Mouse (Mus musculus): ENCODE results near the gene Sipa1l1. TPM values are rescaled to one million over a fixed set of nuclear protein-coding genes. Genes with fewer than 3 reads are reported as not detected.

The Sipa1l1 gene
- polyA plus RNA-seq, 1 experiment from 2014 or later: 28.6 TPM

DNA sequence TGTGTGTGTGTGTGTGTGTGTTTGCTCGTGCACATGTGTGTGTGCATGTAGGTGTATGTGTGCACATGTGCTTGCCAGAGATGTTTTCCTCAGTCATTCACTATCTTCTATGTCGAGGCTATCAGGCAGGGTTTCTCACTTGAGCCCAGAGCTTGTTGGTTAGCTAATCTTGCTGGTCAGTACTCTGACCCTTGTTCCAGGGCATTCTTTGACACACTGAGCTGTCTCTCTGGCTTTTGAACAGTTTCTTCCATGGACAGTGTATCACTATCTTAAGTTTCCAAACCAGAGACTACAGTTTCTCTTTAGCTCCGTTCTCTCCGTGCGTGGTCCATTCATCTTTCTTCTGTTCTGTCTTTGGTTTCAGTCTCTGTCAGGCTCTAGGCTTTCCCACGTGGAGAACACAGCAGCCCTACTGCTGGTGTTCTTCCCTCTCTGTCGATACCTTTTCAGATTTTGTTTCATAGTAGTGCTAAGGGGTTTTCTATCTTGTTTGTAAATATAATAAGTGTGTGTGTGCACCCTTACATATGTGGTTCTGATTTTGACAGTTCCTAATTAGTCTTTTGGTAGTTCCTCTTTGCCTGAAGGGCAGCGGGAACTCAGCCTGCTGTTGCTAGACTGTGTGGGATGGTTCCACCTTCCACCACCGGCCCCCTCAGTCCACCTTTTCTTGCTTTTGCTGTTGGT is 54.2 kb downstream of the Sipa1l1 start:
- no peaks in the 10 kb centered on the region for H3K36me3 ChIP-seq
- DNase-seq (ENCODE audit: low spot score): no peak
- H3K27me3 ChIP-seq (ENCODE audit: low read depth, poor library complexity, severe bottlenecking): no peaks in the 10 kb centered on the region
- WGBS: 87% methylated on average over 9 of the region's 9 CpGs
- H3K27ac ChIP-seq (replicated peaks): no peak overlapping the region
- no peaks in the 10 kb centered on the region for H3K9me3 ChIP-seq (replicated peaks)
- H3K4me3 ChIP-seq: no peak overlapping the region
- H3K4me1 ChIP-seq: peaks cover 32% of the 10 kb centered on the region

DNA sequence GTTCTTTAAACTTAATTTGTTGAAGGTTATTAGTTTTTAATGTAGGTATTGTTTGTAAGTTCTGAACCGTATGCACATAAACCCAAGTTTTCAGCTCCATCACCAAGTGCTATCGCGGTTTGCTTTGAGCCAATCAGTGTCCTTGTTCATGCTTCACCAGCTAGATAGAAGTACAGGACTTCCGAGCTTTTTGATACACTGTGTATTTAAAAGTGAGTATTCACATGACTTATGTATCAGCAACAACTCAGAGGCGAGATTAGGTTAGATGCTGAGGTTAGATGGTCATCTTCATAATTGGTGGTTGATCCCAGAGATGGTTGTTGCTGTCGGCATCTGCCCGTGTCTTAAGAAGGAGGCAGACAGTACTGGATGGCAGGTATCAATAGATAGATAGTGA is 55.7 kb downstream of the Sipa1l1 start:
- H3K4me1 ChIP-seq: peaks cover 36% of the 10 kb centered on the region
- DNase-seq (ENCODE audit: low spot score): no peak
- H3K27me3 ChIP-seq (ENCODE audit: low read depth, poor library complexity, severe bottlenecking): no peaks in the 10 kb centered on the region
- 97% methylated on average over 7 of the region's 7 CpGs for WGBS
- H3K36me3 ChIP-seq: no peaks in the 10 kb centered on the region
- no peak overlapping the region for H3K4me3 ChIP-seq
- H3K27ac ChIP-seq (replicated peaks): no peak overlapping the region
- no peaks in the 10 kb centered on the region for H3K9me3 ChIP-seq (replicated peaks)

DNA sequence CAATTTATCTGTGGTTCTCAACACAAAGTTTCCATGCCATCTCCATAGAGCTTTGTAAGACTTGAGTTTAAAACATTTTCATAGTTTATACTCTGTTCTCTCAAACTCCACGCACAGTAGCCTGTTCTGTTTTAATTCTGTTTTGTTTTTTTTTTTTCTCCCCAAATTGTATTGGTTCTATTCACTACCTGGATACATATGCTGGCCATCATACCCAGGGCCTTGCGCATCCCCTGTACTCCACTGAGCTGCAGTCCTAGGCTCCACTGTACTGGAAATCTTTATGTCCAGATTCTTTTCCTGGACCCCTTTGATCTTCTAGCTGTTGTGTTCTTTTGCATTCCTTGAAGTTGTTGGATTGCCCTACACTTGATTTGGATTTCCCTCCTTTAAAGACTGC is 56.2 kb downstream of the Sipa1l1 start:
- no peak overlapping the region for H3K27ac ChIP-seq (replicated peaks)
- DNase-seq (ENCODE audit: low spot score): no peak
- no peak overlapping the region for H3K4me3 ChIP-seq
- H3K36me3 ChIP-seq: no peaks in the 10 kb centered on the region
- H3K4me1 ChIP-seq: peaks cover 40% of the 10 kb centered on the region
- no peaks in the 10 kb centered on the region for H3K27me3 ChIP-seq (ENCODE audit: low read depth, poor library complexity, severe bottlenecking)
- H3K9me3 ChIP-seq (replicated peaks): no peaks in the 10 kb centered on the region
- 95% methylated on average over 2 of the region's 2 CpGs for WGBS

DNA sequence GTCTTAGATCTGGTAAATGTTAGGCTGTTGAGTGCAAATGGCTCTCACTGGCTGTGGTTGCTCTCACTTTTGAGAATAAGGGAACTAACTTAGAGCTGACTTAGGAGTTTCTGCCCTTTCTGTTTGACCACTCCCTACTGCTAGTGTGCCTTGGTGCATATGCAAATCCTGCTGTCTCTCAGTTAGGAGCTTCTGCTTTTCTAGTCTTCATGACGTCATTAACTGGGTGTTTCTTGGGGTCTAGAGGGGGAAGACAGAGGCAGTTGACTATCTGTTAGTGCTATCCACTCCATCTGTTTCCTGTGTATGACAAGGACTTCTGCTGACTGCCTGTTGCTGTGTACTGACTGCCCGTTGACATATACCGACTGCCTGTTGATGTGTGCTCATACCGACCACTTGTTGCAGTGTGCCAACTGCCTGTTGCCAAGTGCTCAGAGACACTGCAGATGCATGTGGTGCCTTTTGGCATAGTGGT is 56.7 kb downstream of the Sipa1l1 start:
- H3K27ac ChIP-seq (replicated peaks): no peak overlapping the region

DNA sequence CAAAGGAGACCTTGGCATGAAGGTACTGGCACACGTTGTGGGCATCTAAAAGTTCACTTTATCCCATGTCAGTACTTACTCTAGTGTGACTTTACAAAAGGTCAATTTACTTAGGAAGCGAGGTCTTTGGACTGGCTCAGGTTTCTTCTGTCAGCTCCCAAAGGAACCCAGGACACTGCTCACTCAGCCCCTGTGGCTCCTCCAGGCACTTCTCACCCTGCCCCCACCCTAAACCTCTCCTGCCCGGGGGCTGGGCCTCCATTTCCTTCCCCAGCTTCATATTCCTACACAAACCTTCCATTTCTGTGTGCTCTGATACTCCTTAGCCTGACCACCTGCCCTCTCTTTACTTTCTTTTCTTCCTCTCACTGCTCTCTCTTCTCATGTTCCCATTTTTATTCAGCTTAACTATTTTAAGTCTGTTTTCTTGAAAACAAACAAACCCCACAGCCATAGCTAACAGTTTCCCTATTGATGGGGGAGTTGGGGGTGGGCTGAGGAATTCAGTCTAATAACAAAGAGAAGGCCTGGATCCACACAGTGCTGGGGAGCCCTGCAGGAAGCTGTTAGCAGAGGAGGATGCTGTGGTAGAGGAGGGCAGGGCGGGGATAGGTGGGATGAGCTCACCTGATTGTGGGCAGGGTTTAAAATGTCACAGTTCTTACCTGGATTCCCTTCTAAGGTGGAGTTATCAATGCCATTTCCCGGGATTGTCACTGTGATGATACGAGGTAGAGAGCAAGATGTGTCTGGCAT is 57.4 kb downstream of the Sipa1l1 start:
- Histone ChIP-seq H3K36me3 (no peaks in the 10 kb centered on the region), H3K27me3 (ENCODE audit: low read depth, poor library complexity, severe bottlenecking) (no peaks in the 10 kb centered on the region), H3K4me3 (no peak overlapping the region), H3K9me3 (replicated peaks) (no peaks in the 10 kb centered on the region), H3K27ac (replicated peaks) (peak overlapping the region; percentile 33; the same call in 1 of the 2 replicates), H3K4me1 (peaks cover 49% of the 10 kb centered on the region)
- DNase-seq (ENCODE audit: low spot score): no peak
- WGBS: 51% methylated on average over 6 of the region's 6 CpGs

More for the DNA sequence above, 56.7 kb downstream of the Sipa1l1 start:
- Histone ChIP-seq H3K4me1 (peaks cover 45% of the 10 kb centered on the region), H3K4me3 (no peak overlapping the region), H3K9me3 (replicated peaks) (no peaks in the 10 kb centered on the region), H3K27me3 (ENCODE audit: low read depth, poor library complexity, severe bottlenecking) (no peaks in the 10 kb centered on the region), H3K36me3 (no peaks in the 10 kb centered on the region)
- WGBS: 60% methylated on average over 4 of the region's 4 CpGs
- no peak for DNase-seq (ENCODE audit: low spot score)

DNA sequence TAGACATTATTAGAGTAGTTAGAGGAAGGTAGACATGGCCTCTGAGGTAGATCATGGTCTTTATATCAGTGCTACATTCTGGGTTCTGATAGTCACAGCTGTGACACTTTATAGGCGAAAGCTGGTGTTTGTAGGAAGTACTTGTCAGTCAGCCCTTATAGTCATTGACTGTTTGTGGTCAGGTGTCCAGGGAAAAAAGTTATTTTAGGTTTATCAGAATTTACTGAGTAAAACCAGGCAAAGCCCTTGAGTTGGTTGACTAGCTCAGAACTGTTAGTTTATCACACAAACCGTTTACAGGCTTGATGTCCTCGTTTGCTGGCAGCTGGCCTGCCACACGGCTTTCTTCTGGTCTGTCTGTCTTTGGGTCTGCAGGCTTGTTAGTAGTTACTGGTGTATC is 61.0 kb downstream of the Sipa1l1 start:
- DNase-seq (ENCODE audit: low spot score): no peak
- peaks cover 41% of the 10 kb centered on the region for H3K4me1 ChIP-seq
- H3K9me3 ChIP-seq (replicated peaks): no peaks in the 10 kb centered on the region
- no peak overlapping the region for H3K4me3 ChIP-seq
- peaks cover 8% of the 10 kb centered on the region for H3K36me3 ChIP-seq
- no peaks in the 10 kb centered on the region for H3K27me3 ChIP-seq (ENCODE audit: low read depth, poor library complexity, severe bottlenecking)
- H3K27ac ChIP-seq (replicated peaks): no peak overlapping the region
- WGBS: 83% methylated on average over 4 of the region's 4 CpGs

DNA sequence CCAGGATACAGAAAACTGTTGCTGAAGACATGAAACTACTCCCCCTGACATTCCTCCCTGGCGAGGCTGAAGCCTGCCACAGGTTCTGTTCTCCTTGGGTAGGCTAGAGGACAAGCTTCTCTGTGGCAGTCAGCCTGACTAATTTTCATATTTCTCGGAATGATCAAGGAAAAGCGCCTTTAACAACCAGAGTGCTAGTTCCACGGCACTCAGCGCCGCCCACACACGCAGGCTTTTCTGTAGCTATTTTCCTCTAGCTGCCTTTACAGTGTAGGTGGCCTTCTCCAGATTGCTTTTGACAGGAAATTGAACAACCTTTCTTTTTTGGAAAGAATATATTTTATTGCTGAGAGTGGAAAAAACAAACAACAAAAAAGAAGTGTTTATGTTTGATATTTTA is 62.1 kb downstream of the Sipa1l1 start:
- no peak overlapping the region for H3K27ac ChIP-seq (replicated peaks)
- WGBS: 87% methylated on average over 7 of the region's 7 CpGs
- no peak for DNase-seq (ENCODE audit: low spot score)
- peaks cover 10% of the 10 kb centered on the region for H3K36me3 ChIP-seq
- no peaks in the 10 kb centered on the region for H3K27me3 ChIP-seq (ENCODE audit: low read depth, poor library complexity, severe bottlenecking)
- H3K4me3 ChIP-seq: no peak overlapping the region
- no peaks in the 10 kb centered on the region for H3K9me3 ChIP-seq (replicated peaks)
- H3K4me1 ChIP-seq: peaks cover 35% of the 10 kb centered on the region

DNA sequence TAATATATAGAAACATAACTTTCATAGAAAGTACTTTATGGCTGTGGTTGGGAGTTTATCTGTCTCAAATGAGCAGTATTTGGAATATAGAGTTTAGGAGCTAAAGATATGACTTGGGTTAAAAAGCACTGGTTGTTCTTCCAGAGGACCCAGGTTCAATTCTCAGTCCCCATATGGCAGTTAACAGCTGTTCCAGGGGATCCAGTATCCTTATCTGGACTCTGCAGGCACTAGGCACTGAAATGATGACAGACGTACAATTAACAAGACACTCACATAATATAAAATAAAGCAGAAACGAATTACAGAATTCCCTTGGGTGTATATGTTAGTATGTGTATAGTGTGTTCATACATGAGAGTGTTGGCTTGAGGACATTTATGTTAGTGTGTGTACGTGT is 64.1 kb downstream of the Sipa1l1 start:
- Histone ChIP-seq H3K27ac (replicated peaks) (no peak overlapping the region), H3K27me3 (ENCODE audit: low read depth, poor library complexity, severe bottlenecking) (no peaks in the 10 kb centered on the region), H3K4me1 (peaks cover 28% of the 10 kb centered on the region), H3K36me3 (peaks cover 19% of the 10 kb centered on the region), H3K4me3 (no peak overlapping the region), H3K9me3 (replicated peaks) (no peaks in the 10 kb centered on the region)
- WGBS: 92% methylated on average over 3 of the region's 3 CpGs
- no peak for DNase-seq (ENCODE audit: low spot score)

DNA sequence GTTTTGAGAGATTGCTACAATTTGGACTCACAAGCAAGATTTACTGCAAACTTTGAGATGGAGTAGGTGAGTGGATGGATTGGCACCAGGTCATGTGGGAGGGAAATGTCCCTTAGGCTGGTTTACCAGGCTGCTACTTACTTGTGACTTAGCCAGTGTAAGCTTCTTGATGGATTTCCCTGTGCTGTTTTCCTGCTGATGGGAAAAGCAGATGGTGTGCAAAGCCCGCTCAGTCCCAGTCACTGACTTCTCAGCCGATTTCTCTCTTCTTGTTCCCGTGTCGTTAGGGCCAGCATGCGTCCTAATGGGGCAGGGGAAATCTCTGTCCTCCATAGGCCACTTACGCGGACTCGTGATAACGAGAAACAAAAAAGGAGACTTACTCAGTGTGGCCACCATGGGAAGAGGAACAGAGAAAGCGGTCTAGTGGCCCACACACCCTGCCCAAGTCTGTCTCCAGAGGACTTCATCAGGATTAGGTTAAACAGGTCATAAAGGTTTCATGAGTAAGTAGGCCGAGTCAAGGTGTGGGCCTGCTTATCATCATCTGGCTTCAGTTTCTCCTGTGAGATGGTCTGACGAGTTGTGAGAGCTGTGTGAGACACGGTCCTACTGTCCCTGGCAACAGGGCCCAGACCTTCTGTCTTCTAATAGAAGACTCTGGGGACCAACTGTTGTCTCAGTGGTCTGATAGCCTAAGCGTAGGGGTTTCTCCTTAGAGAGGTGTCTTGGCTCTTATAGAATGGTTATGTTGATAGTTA is 65.5 kb downstream of the Sipa1l1 start:
- Histone ChIP-seq H3K4me3 (no peak overlapping the region), H3K27ac (replicated peaks) (no peak overlapping the region), H3K9me3 (replicated peaks) (no peaks in the 10 kb centered on the region), H3K27me3 (ENCODE audit: low read depth, poor library complexity, severe bottlenecking) (no peaks in the 10 kb centered on the region), H3K36me3 (peaks cover 23% of the 10 kb centered on the region), H3K4me1 (peaks cover 30% of the 10 kb centered on the region)
- no peak for DNase-seq (ENCODE audit: low spot score)
- 93% methylated on average over 14 of the region's 14 CpGs for WGBS

DNA sequence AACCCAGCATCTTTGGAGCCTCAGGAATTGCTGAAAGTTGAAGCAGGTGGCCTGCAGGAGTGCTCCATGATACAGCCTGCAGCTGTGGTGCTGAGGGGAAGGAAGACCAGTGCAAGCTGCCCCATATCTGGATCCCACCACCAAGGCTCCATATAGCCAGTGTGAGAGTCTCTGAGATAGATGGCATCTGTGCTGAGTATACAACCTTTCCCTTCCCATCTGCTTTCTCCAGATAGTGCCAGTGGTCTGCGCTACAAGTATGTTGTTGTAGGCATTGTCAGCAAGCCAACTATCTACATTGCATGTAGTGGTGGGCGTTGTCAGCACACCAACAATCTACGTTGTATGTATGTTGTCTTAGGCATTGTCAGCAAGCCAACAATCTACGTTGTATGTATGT is 68.0 kb downstream of the Sipa1l1 start:
- Histone ChIP-seq H3K27me3 (ENCODE audit: low read depth, poor library complexity, severe bottlenecking) (no peaks in the 10 kb centered on the region), H3K9me3 (replicated peaks) (no peaks in the 10 kb centered on the region), H3K4me1 (peaks cover 9% of the 10 kb centered on the region), H3K36me3 (peaks cover 30% of the 10 kb centered on the region), H3K27ac (replicated peaks) (no peak overlapping the region), H3K4me3 (no peak overlapping the region)
- 94% methylated on average over 4 of the region's 4 CpGs for WGBS
- DNase-seq (ENCODE audit: low spot score): no peak

DNA sequence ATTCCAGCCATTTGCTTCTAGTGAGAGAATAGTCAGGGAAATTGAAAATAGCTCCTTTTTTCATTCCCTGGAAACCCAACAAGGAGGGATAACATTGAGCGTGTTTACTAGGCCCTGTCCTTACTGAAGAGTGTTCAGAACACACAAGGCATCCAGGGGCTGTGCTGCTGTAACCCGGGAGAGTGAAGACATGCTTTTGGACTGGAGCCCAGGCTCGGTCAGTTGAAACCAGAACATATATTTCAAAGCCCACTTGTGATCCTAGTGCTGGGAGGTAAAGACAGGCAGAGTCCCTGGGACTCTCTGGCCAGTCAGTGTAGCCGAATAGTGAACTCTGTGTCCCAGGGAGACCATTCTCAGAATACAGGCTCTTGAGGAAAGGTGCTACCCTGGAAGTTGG is 68.8 kb downstream of the Sipa1l1 start:
- Histone ChIP-seq H3K36me3 (peaks cover 30% of the 10 kb centered on the region), H3K27ac (replicated peaks) (no peak overlapping the region), H3K27me3 (ENCODE audit: low read depth, poor library complexity, severe bottlenecking) (no peaks in the 10 kb centered on the region), H3K4me1 (peaks cover 4% of the 10 kb centered on the region; the same call in 1 of the 2 replicates), H3K4me3 (no peak overlapping the region), H3K9me3 (replicated peaks) (no peaks in the 10 kb centered on the region)
- WGBS: 86% methylated on average over 4 of the region's 4 CpGs
- DNase-seq (ENCODE audit: low spot score): no peak

DNA sequence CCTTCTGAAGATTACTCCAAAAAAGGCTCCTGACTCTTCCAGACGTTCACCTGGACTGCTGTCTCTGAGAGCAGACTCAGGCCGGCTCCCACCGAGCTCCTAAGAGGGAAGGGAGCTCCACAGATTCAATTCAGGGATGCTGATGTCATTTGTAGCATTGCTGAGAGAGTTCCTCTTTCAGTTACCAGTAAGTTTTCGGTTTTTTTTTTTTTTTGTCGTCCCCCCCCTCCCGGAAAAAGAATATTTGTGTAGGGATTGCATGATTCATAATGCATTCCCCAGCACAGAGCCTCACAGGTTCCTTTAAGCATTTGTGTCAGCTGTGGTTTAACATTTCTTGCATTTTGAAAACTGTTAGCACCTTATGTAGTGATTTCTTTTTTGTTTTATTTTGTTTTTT is 71.6 kb downstream of the Sipa1l1 start:
- peaks cover 4% of the 10 kb centered on the region; the same call in 1 of the 2 replicates for H3K4me1 ChIP-seq
- H3K4me3 ChIP-seq: no peak overlapping the region
- no peak overlapping the region for H3K27ac ChIP-seq (replicated peaks)
- H3K27me3 ChIP-seq (ENCODE audit: low read depth, poor library complexity, severe bottlenecking): no peaks in the 10 kb centered on the region
- peaks cover 28% of the 10 kb centered on the region for H3K36me3 ChIP-seq
- WGBS: 83% methylated on average over 6 of the region's 6 CpGs
- DNase-seq (ENCODE audit: low spot score): no peak
- no peaks in the 10 kb centered on the region for H3K9me3 ChIP-seq (replicated peaks)

Measured in midbrain, embryonic 10.5 days (tissue).